Mouse (Mus musculus) retina, postnatal 7 days (tissue): ENCODE results near the gene Neu2.

ENCODE experiments used
- DNase-seq: peaks from one replicate; pipeline ENCODE4 v3.0.0-alpha.2; 2012; ENCODE audit warnings: low read depth, low spot score

Neu2 gene

DNA sequence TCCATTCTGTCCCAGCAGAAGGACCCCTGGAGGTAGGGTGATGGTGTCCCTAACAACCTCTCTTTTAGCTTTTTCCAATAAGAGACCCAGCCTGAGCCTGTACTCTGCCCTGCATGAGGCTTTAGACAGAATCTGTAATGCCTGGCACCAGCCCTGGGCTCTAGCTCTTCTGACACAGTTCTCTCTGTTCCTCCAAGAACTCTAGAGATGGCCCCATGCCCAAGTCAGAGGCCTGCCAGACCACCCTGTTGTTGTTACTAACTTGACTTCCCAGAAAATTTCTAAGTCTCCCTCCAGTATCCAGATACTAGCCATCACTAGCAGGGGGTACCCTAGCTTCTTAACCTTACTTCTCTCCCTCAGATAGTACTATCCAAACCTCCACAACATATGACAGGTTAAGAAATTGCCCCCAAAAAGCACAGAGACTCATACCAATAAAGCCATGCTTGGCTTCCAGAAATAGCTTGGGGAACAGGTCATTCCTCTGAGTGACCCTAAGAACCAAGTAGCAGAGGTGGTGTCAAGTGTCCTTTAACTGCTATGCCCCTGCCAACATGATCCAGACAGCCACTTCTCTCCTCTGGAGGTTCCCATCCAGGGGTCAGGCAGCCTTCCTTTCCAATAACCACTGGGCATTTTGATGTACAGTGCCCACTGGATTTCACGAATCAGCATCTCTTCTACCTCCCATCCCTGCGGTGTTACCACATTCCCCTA, 105.0 kb downstream of the Neu2 start:
- no peak for DNase-seq

DNA sequence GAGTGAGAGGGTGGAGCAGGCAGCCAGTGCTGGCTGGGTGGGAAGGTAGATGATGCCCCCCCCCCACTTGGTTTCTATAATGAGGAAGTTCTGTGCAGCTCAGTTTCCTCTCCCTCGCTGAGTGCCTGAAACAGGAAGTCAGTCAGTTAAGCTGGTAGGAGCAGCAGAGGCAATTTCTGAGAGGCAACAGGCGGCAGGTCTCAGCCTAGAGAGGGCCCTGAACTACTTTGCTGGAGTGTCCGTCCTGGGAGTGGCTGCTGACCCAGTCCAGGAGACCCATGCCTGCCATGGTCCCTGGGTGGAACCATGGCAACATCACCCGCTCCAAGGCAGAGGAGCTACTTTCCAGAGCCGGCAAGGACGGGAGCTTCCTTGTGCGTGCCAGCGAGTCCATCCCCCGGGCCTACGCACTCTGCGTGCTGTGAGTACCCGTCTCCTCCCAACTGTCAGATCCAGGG, 110.6 kb downstream of the Neu2 start, which contains the start of gene Inpp5d:
Gene Inpp5d (plus strand): TSS at position 102 of the 458 bp plus-strand sequence.
- DNase-seq = no peak

DNA sequence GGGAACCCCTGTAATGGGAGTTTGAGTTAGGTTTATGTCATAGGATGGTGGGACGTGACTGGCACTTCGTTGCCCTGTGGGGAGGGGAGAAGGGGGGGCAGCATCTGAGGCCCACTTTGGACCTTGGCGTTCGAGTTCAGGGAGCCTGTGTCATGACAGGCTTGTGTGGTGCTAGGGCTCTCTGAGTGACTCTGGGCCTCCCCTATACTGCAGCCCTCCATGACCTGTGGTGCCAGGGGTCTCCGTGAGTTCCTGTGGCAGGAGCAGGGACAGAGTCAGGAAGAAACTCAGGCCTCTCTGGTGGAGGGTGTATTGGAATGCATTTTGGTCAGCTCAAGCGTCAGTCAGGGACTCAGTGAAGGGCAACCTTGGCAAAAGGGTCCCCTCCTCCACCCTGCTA, 111.0 kb downstream of the Neu2 start:
- no peak for DNase-seq

DNA sequence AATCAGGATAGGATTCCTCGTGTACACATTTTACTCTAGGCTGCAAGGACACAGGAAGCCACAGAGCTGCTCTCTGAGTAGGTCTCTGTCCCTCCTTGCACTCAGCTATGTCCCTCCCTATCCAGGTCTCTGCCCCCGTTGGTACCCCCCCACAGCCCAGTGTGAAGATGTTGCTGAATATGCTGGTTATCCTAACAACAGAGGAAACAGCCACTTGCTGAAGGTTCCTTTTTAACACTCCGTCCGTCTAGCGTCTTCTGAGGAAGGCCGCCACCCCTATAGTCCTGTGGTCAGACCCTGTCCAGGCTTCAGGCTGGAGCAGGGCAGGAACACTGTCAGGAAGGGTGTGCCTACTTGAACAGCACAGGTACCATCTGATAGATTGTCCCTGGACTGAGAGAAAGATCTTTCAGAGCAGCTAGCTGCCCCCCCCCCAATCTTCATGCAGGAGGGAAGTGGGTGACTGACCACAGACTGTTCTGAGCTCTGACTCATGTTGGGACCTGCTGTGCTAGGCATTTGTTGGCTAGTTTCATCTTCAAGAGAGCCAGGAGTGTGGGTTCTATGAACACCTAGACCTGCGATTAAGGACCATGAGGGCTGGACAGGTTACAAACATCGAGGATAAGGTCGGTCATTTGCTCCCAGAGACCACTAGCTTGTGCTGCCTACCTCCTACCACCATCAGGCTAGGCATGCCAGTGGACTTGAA, 111.6 kb downstream of the Neu2 start:
- DNase-seq = no peak

DNA sequence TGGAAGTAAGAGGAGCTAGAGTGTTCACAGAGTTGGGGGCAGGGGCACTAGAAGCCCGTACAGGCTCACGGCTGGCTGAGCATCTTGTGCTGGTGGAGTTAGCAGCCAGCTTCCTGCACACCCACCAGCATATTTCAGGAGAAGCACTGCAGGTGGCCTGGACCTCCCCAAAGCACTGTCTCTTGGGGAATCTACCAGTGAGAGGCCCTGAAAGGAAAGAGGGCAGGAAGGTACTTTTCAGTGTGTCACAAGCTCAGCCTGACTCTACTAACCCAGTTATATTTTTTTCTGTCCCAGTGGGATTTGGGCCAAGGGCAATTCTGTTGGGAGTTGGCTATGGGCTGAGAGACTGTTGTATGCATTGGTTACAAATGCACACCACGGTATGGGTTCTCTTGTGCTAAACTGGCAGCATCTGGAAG, 112.2 kb downstream of the Neu2 start:
- DNase-seq = no peak

DNA sequence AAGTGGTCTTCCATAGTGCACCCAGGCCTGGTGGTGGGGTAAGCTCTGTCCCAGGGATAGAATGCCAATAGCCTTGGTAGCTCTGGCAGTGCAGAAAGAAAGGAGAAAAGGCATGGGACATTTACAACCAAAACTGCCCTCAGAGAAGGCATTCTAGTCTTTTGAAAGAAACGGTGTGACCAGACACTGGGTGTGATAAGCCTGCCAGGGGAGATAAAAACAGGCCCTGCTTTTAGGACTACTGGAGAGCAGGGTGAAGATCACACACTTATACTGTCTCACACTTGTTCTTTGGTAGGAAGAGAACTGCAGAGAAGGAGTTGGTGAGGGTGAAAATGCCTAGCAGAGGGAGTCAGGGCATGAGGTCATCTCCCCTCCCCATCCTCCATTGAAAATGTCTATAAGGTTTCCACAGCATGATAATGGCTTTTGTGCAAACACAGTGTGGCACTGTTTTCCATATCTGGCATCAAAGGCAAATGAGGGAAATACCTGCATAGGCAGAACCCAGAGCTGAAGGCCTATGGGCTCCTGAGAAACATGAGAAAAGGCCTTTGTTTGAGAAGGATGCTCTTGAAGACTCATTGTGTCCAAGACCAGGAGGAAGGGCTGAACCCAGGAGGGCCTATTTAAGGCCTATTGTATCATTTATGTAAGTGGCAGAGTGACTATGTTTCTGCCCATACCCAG, 114.4 kb downstream of the Neu2 start:
- DNase-seq = no peak

DNA sequence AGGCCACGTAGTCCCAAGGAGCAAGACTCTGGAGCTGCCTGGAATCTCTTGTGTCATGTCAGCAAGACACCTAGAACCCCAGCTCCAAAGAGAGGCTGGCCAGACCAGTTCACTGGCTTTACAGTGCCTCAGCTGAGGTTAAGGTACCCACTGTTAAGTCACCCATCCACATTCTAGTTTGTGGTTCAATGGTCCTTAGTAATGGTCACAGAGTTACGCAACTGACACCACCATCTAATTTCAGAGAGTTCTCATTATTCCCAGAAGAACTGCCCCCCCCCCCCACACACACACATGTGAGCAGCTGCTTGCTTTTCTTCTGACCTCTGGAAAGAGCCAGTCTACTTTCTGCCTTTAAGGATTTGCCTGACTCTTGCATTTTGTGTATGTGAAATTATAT, 115.1 kb downstream of the Neu2 start:
- no peak for DNase-seq

DNA sequence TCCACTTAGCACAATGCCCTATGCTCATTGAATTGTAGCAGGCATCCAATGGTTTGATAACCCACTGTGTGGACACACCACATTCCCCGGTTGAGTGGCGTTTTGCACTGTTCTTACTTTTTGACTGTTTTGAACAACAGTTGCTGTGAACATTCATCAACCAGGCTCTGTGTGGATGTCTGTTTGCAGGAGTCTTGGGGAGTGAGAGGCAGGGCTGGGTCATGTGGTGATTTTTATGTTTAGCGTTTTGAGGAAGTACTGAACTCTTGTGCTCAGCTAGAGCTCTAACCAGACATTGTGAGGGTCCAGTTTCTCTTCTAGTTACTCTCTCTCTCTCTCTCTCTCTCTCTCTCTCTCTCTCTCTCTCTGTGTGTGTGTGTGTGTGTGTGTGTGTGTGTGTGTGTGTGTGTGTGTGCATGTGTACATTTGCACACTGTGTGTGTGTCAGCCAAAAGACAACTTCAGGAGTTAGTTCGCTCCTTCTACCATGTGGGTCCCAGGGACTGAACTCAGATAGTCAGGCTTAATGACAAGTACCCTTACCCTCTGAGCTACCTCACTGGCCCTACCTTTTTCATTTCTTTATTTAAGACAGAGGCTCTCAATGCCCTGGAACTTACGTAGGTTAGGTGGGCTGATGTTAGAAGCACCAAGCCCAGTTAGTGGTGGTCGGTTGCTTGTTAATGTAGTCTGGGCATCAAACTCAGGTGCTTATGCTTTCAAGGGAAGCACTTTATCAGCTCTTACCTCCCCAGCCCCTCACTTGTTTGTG, 115.8 kb downstream of the Neu2 start:
- DNase-seq = no peak

DNA sequence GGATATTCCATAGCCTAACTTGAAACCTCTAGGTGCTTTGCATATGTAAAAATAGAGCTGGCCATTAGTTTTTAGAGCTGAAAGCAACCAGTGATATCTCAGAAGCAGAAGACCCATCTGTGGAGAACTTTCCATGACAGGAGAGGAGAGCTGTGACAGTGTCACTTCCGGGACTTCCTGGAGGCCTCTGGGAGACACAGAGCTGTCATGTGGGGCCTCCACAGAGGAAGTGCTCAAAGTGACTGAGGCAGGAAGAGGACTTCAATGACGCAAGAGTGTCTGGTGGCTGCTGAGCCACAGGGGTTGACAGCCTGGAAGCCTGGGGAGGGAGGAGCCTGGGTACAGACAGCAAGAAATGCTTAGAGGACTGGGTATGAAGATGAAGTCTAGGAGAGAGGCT, 116.7 kb downstream of the Neu2 start:
- DNase-seq = no peak

DNA sequence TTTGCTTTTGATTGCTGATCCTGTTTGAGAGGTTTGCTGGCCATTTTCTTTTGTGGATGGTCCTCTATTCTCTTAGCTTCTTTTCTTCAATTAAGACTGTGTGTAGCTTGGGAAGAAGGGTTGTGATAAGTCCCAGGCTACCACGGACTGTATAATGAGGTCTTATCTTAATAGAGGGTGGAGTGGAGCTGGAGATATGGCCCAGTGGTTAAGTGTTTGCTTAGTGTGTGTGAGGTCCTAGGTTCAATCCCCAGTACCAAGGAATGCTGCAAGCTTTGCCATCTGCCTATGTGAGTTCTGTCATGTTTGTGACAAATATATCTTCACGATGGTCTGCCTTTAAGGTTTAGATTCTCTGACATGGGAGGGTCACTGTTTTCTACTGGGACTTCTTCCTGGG, 118.4 kb downstream of the Neu2 start:
- no peak for DNase-seq

DNA sequence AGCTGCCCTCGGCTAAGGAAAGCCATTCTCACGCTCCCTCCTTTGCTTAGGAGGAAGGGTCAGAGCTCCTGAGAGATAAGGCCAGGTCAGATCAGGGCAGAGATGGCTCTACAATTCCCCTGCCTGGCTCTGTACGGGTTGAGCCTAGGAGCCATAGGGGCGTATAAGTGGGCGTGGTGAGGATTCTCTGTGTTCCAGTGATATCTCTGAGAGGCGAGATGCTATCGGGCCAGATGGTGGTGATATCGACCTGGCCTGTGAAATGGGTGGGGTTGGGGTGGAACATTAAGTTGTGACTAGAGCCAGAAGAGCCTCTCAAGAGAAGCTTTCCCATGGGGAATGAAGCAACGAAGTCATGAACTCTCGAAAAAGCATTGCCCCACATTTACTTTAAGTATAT, 121.9 kb downstream of the Neu2 start:
- DNase-seq = no peak

DNA sequence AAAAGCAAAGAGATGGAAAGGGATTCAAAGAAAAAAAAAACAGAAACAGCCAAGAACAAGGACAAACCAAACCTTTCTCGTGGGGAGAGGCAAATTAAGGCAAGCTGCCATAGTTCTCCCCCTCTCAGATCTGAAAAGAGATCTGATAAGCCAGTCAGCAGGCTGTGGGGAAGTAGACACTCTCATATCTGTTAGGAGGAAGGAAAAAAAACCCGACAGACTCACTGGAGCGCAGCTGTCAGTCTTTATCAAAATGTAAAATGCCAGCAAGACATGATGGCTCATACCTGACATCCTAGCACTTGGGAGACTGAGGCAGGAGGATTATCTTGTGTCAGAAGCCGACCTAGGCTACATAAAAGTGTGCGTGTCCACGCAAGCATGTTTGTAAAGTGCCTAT, 122.5 kb downstream of the Neu2 start:
- no peak for DNase-seq

DNA sequence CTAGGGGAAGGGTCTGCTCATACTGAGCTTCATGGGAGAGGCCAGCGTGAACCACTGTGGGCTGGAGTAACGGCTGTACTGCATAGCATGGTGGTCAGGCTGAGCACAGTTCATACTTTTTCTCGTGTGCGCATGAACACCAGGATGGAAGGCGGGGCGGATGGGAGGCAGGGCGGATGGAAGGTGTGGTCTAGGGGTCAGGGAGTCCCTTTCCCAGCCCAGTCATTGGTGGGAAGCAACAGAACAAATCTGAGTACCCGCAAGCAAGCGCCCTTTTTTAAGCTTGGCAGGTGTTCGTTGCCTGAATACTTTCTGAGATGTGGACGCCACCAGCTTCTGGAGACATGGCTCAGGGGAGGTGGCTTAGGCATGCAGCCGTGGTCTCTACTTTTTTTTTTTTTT, 127.0 kb downstream of the Neu2 start:
- no peak for DNase-seq

DNA sequence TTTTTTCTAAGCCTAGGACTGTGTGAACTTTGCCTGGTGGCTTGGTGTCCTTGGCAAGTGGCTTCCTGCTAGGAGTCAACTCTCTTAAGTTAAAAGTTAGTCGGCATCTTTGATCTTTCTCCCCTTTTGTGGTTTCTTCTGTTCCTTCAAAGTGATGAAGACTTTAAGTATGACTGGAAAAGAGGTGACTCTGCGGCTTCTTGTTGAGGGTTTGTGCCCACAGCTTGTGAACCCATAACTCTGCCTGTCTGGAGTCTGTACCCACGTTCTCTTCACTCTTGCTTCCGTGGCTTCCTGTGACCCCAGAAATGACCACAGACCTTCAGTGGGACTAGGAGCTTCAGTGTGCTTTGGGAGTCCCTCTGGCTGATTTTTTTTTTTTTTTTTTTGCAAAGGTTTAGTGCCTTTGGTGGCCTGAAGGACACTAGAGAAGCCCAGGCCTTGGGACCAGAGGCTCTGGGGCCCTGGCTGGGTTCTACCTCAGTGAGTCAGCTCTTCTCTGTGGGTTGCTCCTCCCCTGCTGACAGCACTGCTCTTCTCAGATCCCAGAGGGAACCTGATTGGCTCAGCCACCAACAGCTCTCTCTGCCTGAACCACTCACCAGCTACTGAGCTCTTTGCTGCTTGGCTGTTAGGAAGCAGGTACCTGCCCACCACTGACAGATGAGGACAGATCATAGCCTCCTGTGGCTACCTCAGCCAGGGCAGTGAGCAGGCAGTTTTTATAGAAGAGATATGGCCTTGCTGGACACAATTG, 127.6 kb downstream of the Neu2 start:
- DNase-seq = no peak

DNA sequence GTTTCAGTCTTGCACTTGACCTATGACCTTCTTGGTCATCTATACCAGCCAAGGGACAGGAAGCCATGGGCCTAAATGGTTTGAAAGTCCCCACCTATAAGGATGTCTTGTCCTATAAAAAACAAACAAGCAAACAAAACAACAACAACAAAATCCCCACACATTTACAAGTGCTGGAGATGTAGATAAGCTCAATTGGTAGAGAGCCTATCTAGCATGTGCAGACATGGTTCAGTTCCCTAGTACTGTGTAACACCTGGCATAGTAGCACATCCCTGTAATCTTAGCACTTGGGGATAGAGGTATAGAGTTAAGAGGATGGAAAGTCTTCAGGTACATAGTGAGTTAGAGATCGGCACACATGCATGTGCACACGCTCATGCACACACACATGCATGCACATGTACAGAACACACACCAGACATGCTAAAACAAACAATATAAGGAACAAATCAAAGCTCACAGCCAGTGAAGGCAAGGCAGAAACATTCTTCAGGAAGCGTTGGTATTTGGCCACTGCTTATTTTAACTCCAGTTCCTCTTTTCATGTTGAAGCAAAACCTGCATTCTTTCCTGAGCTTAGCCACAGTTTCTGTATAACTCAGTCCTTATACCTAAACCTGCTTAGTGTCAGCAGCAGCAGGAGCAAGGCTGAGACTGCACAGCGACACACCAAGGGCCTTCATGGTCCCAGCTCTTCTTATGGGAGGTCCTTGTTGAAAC, 128.3 kb downstream of the Neu2 start:
- DNase-seq = no peak

DNA sequence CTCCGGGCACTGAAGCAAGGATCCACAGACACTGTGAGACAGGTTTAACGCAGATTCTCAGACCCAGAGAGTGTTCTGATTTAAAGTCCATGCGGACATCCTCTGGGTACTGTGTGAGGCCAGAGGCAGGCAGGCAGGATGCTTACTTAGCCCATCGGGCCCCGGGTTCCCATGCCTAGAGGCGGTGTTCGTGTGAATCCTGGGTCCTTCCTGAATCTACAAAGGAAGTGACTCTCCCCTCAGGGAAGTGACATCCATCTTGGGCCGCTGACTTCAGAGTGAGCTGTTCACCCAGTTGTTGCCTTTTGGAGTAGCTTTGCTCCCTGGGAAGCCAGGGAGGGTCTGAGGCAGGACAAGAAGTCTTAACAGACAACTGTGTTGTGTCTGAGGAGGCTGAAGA, 130.0 kb downstream of the Neu2 start:
- no peak for DNase-seq

DNA sequence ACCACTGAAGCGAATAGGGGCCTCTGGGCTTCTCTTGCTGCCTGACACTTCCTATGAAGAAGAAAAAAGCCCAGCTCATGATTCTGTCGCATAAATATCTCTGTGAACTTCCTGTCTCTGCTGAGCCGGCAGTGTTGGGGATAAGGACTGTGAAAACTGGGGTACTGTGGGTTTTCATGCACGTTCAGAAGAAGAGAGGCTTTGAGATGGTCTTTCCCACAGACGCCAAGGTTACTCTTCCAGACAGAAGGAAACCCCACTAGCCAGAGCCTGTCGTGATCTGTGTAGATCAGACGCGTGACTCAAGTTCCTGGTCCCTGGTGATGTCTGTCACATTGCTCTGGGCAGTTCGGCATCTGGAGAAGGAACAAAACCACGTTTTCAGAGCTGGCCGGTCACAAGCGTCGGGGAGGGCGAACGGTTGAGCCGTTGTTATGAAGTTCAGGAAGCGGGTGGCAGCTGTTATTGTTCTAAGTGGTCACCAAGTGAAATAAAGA, 130.5 kb downstream of the Neu2 start:
- DNase-seq = no peak

DNA sequence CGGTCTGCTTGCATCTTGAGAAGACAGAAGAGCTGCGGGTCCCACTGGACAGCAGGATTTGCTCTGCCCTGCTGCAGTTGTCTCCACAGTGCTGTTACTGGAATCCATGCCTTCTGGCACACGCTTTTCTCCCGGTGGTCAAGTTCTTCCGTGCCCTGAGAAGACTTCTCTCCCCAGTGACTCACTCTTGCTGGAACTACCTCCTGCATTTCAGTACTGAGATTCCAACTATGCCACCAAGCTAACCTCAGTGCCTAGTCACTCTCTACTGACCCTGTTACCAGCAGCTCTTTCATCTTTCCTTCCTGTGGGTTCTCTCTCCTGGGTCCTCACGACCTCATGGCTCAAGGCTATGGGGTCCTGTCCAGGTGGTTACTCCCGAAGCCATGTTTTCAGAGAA, 133.3 kb downstream of the Neu2 start:
- DNase-seq = no peak

DNA sequence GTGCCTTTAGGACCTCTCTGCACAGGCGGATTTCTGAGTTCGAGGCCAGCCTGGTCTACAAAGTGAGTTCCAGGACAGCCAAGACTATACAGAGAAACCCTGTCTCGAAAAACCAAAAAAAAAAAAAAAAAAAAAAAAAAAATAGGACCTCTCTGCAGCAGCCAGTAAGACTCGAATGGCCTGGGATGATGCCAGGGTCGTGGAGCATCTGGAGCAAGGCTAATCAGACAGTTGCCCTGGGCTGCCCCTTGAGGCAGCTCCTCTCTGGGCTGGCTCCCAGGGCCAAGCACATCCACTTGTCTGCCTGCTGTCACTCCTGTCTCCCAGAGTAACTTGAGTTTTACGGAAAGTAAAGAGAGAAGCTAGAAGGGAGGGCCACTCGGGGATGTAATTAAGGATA, 135.4 kb downstream of the Neu2 start:
- DNase-seq = no peak

DNA sequence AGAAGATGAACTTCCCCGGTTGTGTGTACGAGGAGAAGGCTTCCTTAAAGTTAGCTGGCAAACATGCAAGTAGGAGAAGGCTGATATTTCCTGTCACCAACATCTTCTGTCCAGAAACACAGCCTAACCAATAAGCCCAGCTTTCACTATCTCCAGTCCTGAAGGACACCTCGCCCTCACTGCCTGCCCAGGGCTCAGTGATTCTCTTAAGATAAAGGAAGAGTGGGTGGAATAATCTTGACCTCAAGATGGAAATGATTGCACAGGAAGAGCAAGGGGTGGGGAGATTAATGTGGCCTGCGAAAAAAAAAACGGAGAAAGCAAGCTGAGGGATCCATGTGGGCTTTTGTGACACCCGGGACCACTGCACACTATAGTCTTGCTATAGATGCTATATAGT, 136.1 kb downstream of the Neu2 start:
- no peak for DNase-seq
